Mouse (Mus musculus) limb, embryonic 11.5 days (tissue): ENCODE measurements around the gene Sema3c. TPM values are rescaled to one million over a fixed set of nuclear protein-coding genes. Genes with fewer than 3 reads are reported as not detected.

ENCODE experiments used
- ATAC-seq: fragments of 200-750 bp; cut with Nextera tagmentation; 2 replicates; pipeline ENCODE4 v1.8.0; 2017; ENCODE audit warnings: low read depth; ENCODE audit not compliant: insufficient number of reproducible peaks, low FRiP score, low TSS enrichment
- DNase-seq: peaks from one replicate; pipeline ENCODE4 v3.0.0-alpha.2; 2015; ENCODE audit warnings: low spot score
- H3K27ac ChIP-seq: fragments of 300-500 bp; sonication (generic); replicated peaks from 2 replicates; pipeline ENCODE4 v1.5.1; 2014; ENCODE audit warnings: low read depth, mild to moderate bottlenecking, low read length
- H3K27me3 ChIP-seq: fragments of 300-500 bp; sonication (generic); 2 replicates; pipeline ENCODE4 v1.6.1; 2014; ENCODE audit warnings: mild to moderate bottlenecking, low read length, mixed read lengths; ENCODE audit not compliant: control insufficient read depth, insufficient read depth
- H3K36me3 ChIP-seq: fragments of 300-500 bp; sonication (generic); 2 replicates; pipeline ENCODE4 v1.6.1; 2014; ENCODE audit warnings: mild to moderate bottlenecking, low read length, moderate library complexity, mixed read lengths; ENCODE audit not compliant: control insufficient read depth, insufficient read depth
- H3K4me1 ChIP-seq: fragments of 300-500 bp; sonication (generic); 2 replicates; pipeline ENCODE4 v1.6.1; 2014; ENCODE audit warnings: low read length, mixed read lengths; ENCODE audit not compliant: control insufficient read depth, insufficient read depth
- H3K4me2 ChIP-seq: fragments of 300-500 bp; sonication (generic); 2 replicates; pipeline ENCODE4 v1.6.1; 2014; ENCODE audit warnings: low read depth, mild to moderate bottlenecking, moderate library complexity; ENCODE audit not compliant: severe bottlenecking
- H3K4me3 ChIP-seq: fragments of 300-500 bp; sonication (generic); 2 replicates; pipeline ENCODE4 v1.5.1; 2014; ENCODE audit warnings: low read depth, low read length
- H3K9ac ChIP-seq: fragments of 300-500 bp; sonication (generic); 2 replicates; pipeline ENCODE4 v1.6.1; 2014; ENCODE audit warnings: mild to moderate bottlenecking, low read length
- H3K9me3 ChIP-seq: fragments of 300-500 bp; sonication (generic); 2 replicates; pipeline ENCODE4 v1.6.1; 2016; ENCODE audit warnings: low read length; ENCODE audit not compliant: control insufficient read depth
- WGBS: fragments of 180-500 bp; shearing (Covaris S2); extraction: QIAGEN DNeasy Blood & Tissue Kit; methylation state at CpG from one replicate; pipeline ENCODE4 v1.1.7; 2014; 5-methylcytosine and 5-hydroxymethylcytosine counted together
- polyA plus RNA-seq: library from polyadenylated mRNA; unstranded; fragments of >200 nt; fragmentation: Nextera tagmentation; extraction: Ambion mirVana; gene quantifications from 2 replicates; pipeline ENCODE4 v1.2.1, GENCODE M21; 2014

Gene Sema3c
- polyA plus RNA-seq, 1 experiment from 2014 or later = 16.8 TPM

GRCm38 (mm10) chr5:17620619-17621018 lies 46.5 kb downstream of the Sema3c start:
- Histone ChIP-seq H3K36me3 (no peaks in the 10 kb centered on the region), H3K9me3 (no peaks in the 10 kb centered on the region), H3K4me2 (no peak overlapping the region), H3K27ac (no peak overlapping the region), H3K9ac (no peak overlapping the region), H3K4me1 (no peaks in the 10 kb centered on the region), H3K4me3 (no peak overlapping the region), H3K27me3 (no peaks in the 10 kb centered on the region)
- 46% methylated on average over 2 of the region's 2 CpGs for WGBS
- no peak for DNase-seq
- ATAC-seq = no peak

- H3K4me3 ChIP-seq = no peak overlapping the region
- WGBS = 89% methylated on average over 2 of the region's 2 CpGs
- H3K4me1 ChIP-seq = no peaks in the 10 kb centered on the region
- DNase-seq (no peak), ATAC-seq (no peak)
- H3K4me2 ChIP-seq = no peak overlapping the region
- no peaks in the 10 kb centered on the region for H3K27me3 ChIP-seq
- no peak overlapping the region for H3K27ac ChIP-seq
- no peaks in the 10 kb centered on the region for H3K36me3 ChIP-seq
- H3K9me3 ChIP-seq = no peaks in the 10 kb centered on the region
- no peak overlapping the region for H3K9ac ChIP-seq
Observed at GRCm38 (mm10) chr5:17622564-17622963, 48.5 kb downstream of the Sema3c start.

- H3K36me3 ChIP-seq = no peaks in the 10 kb centered on the region
- no peaks in the 10 kb centered on the region for H3K27me3 ChIP-seq
- 28% methylated on average over 1 of the region's 1 CpGs for WGBS
- H3K9me3 ChIP-seq = no peaks in the 10 kb centered on the region
- H3K4me2 ChIP-seq = no peak overlapping the region
- ATAC-seq (no peak), DNase-seq (no peak)
- H3K27ac ChIP-seq = no peak overlapping the region
- no peak overlapping the region for H3K4me3 ChIP-seq
- H3K9ac ChIP-seq = no peak overlapping the region
- H3K4me1 ChIP-seq = no peaks in the 10 kb centered on the region
Observed at GRCm38 (mm10) chr5:17628606-17629005, 54.5 kb downstream of the Sema3c start.

GRCm38 (mm10) chr5:17629599-17629998 lies 55.5 kb downstream of the Sema3c start:
- H3K27ac ChIP-seq = no peak overlapping the region
- WGBS = 18% methylated on average over 3 of the region's 3 CpGs
- no peak overlapping the region for H3K4me3 ChIP-seq
- no peaks in the 10 kb centered on the region for H3K4me1 ChIP-seq
- no peak overlapping the region for H3K9ac ChIP-seq
- H3K9me3 ChIP-seq = no peaks in the 10 kb centered on the region
- DNase-seq (peak; percentile 29), ATAC-seq (no peak)
- no peaks in the 10 kb centered on the region for H3K27me3 ChIP-seq
- no peak overlapping the region for H3K4me2 ChIP-seq
- no peaks in the 10 kb centered on the region for H3K36me3 ChIP-seq

- Histone ChIP-seq H3K36me3 (no peaks in the 10 kb centered on the region), H3K9ac (no peak overlapping the region), H3K4me2 (no peak overlapping the region), H3K4me1 (no peaks in the 10 kb centered on the region), H3K4me3 (no peak overlapping the region), H3K27me3 (no peaks in the 10 kb centered on the region), H3K9me3 (no peaks in the 10 kb centered on the region), H3K27ac (no peak overlapping the region)
- no peak for DNase-seq
- WGBS = 87% methylated on average over 3 of the region's 3 CpGs
- no peak for ATAC-seq
Observed at GRCm38 (mm10) chr5:17639519-17639918, 65.4 kb downstream of the Sema3c start.

- WGBS = 59% methylated on average over 7 of the region's 7 CpGs
- Histone ChIP-seq H3K9me3 (no peaks in the 10 kb centered on the region), H3K36me3 (no peaks in the 10 kb centered on the region), H3K27me3 (no peaks in the 10 kb centered on the region), H3K27ac (peak overlapping the region; percentile 58; the same call in 1 of the 2 replicates), H3K4me2 (no peak overlapping the region), H3K4me1 (peaks cover 6% of the 10 kb centered on the region), H3K4me3 (no peak overlapping the region), H3K9ac (no peak overlapping the region)
- ATAC-seq (no peak), DNase-seq (no peak)
Observed at GRCm38 (mm10) chr5:17647643-17648226, 73.7 kb downstream of the Sema3c start.

DNA sequence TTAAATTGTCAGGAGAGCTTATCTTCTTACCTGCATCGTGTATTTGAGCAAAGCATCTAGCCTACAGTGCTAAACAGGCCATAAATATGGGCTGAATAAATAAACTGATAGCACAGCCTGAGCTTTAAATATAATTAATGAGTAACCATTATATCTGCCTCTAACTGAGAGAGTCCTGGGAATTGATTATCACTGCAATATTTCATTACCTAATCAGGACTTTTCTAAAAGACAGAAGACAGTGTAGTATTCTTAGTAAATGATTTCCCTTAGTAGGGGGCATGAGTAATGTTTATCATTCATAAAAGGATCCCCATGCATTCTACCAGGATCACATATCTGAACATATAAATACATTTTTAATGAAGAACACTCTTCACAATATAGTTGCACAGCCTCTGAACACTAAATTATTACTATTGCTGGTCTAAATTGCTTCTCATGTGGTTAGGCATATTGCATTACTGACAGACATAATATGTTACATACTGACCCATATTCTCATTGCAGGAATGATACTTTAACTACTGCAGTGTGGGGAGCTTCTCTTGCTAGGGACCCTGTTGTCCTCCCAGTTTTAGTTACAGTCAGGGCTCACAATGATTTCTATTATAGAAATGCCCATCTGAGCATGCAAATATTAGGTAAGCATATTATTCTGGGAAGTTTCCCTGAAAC lies 74.9 kb downstream of the Sema3c start:
- Histone ChIP-seq H3K27ac (no peak overlapping the region), H3K9me3 (no peaks in the 10 kb centered on the region)
- 3% methylated on average over 1 of the region's 1 CpGs for WGBS

GRCm38 (mm10) chr5:17661223-17661622 lies 87.1 kb downstream of the Sema3c start:
- no peaks in the 10 kb centered on the region for H3K36me3 ChIP-seq
- DNase-seq = no peak
- no peak overlapping the region for H3K9ac ChIP-seq
- ATAC-seq = no peak
- 77% methylated on average over 3 of the region's 3 CpGs for WGBS
- no peak overlapping the region for H3K4me2 ChIP-seq
- H3K4me3 ChIP-seq = no peak overlapping the region
- H3K4me1 ChIP-seq = no peaks in the 10 kb centered on the region
- no peaks in the 10 kb centered on the region for H3K27me3 ChIP-seq
- no peaks in the 10 kb centered on the region for H3K9me3 ChIP-seq
- no peak overlapping the region for H3K27ac ChIP-seq

More for the DNA sequence above, 74.9 kb downstream of the Sema3c start:
- DNase-seq (no peak), ATAC-seq (no peak)
- no peak overlapping the region for H3K4me3 ChIP-seq
- no peaks in the 10 kb centered on the region for H3K27me3 ChIP-seq
- no peak overlapping the region for H3K9ac ChIP-seq
- no peak overlapping the region for H3K4me2 ChIP-seq
- H3K4me1 ChIP-seq = peaks cover 6% of the 10 kb centered on the region
- no peaks in the 10 kb centered on the region for H3K36me3 ChIP-seq

DNA sequence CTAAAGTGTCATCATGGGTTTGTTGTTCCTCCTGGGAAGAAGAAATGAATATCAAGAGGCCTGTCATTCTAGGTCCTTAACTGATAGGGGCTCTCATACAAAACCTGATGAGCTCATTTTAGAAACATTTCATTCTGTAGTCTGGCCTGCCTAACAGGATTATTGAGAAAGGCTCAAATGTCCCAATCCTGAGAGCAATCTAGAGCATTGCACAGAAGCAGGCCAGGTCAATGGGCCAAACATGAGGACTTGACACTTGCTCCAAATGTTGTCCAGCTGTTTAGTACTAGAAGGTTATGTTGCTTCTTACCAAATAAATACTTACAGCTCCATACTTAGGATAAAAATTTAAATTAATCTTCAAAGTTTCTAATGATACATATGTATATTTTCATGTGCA lies 97.3 kb downstream of the Sema3c start:
- Histone ChIP-seq H3K9ac (no peak overlapping the region), H3K27ac (no peak overlapping the region), H3K4me1 (no peaks in the 10 kb centered on the region), H3K4me3 (no peak overlapping the region), H3K4me2 (no peak overlapping the region), H3K9me3 (no peaks in the 10 kb centered on the region), H3K27me3 (no peaks in the 10 kb centered on the region), H3K36me3 (no peaks in the 10 kb centered on the region)
- ATAC-seq = no peak
- no peak for DNase-seq
